Mouse (Mus musculus): ENCODE measurements around the gene Mcat. TPM values are rescaled to one million over a fixed set of nuclear protein-coding genes. Genes with fewer than 3 reads are reported as not detected.

The Mcat gene
- polyA plus RNA-seq, 1 experiment = 11.0 TPM

DNA sequence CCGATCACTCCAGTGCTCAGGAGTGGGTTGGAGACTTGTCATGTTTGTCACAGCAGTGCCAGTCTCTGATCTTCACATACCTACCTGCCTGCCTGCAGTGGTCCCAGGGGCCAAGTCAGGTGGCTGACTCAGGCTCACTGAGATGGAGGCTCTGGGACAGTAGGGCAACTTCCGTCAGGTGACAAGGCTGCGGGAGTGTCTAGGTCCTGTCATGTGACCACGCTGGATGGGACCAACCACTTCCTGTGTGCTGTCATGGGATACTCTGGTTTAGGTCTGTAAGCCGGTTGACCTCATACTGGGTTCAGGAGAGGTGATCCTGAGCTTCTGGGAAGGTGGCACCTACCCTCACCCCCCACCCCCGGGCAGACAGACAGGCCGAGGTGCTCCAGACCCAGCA lies 17.6 kb downstream of the Mcat start:
- WGBS = 80% methylated on average over 7 of the region's 7 CpGs
- H3K4me1 ChIP-seq (ENCODE audit: control insufficient read depth, insufficient read depth, low read length) = no peaks in the 10 kb centered on the region
- no peak overlapping the region for H3K27ac ChIP-seq (ENCODE audit: control insufficient read depth, insufficient read depth, low read depth, low read length, poor library complexity)
- TF ChIP-seq POLR2A (IDR thresholded peaks at IDR 0.05; ENCODE audit: borderline replicate concordance, control insufficient read depth, low read depth, low read length) (no peak), CTCF (IDR thresholded peaks at IDR 0.05; ENCODE audit: control insufficient read depth, insufficient read depth, low read length) (no peak)
- no peak overlapping the region for H3K4me3 ChIP-seq (replicated peaks; ENCODE audit: control insufficient read depth, low read depth, low read length)

GRCm38 (mm10) chr15:83541647-83542287 lies 21.8 kb downstream of the Mcat start:
- TF ChIP-seq POLR2A (IDR thresholded peaks at IDR 0.05; ENCODE audit: borderline replicate concordance, control insufficient read depth, low read depth, low read length) (no peak), CTCF (IDR thresholded peaks at IDR 0.05; ENCODE audit: control insufficient read depth, insufficient read depth, low read length) (no peak)
- Histone ChIP-seq H3K27ac (ENCODE audit: control insufficient read depth, insufficient read depth, low read depth, low read length, poor library complexity) (no peak overlapping the region), H3K4me1 (ENCODE audit: control insufficient read depth, insufficient read depth, low read length) (no peaks in the 10 kb centered on the region), H3K4me3 (replicated peaks; ENCODE audit: control insufficient read depth, low read depth, low read length) (no peak overlapping the region)
- 72% methylated on average over 9 of the region's 9 CpGs for WGBS

GRCm38 (mm10) chr15:83539905-83540304 lies 23.7 kb downstream of the Mcat start:
- H3K27ac ChIP-seq (ENCODE audit: control insufficient read depth, insufficient read depth, low read depth, low read length, poor library complexity) = no peak overlapping the region
- no peak for TF ChIP-seq CTCF (IDR thresholded peaks at IDR 0.05; ENCODE audit: control insufficient read depth, insufficient read depth, low read length)
- H3K4me3 ChIP-seq (replicated peaks; ENCODE audit: control insufficient read depth, low read depth, low read length) = no peak overlapping the region
- 12% methylated on average over 4 of the region's 4 CpGs for WGBS
- 0 out of 2 replicates have a peak, but pooled peaks cover under 1% of the 10 kb centered on the region for H3K4me1 ChIP-seq (ENCODE audit: control insufficient read depth, insufficient read depth, low read length)

GRCm38 (mm10) chr15:83538855-83539254 lies 24.7 kb downstream of the Mcat start:
- Histone ChIP-seq H3K27ac (ENCODE audit: control insufficient read depth, insufficient read depth, low read depth, low read length, poor library complexity) (no peak overlapping the region), H3K4me1 (ENCODE audit: control insufficient read depth, insufficient read depth, low read length) (0 out of 2 replicates have a peak, but pooled peaks cover 1% of the 10 kb centered on the region), H3K4me3 (replicated peaks; ENCODE audit: control insufficient read depth, low read depth, low read length) (no peak overlapping the region)
- 85% methylated on average over 2 of the region's 2 CpGs for WGBS
- TF ChIP-seq CTCF (IDR thresholded peaks at IDR 0.05; ENCODE audit: control insufficient read depth, insufficient read depth, low read length) = no peak
- no peak for TF ChIP-seq POLR2A (IDR thresholded peaks at IDR 0.05; ENCODE audit: borderline replicate concordance, control insufficient read depth, low read depth, low read length)

DNA sequence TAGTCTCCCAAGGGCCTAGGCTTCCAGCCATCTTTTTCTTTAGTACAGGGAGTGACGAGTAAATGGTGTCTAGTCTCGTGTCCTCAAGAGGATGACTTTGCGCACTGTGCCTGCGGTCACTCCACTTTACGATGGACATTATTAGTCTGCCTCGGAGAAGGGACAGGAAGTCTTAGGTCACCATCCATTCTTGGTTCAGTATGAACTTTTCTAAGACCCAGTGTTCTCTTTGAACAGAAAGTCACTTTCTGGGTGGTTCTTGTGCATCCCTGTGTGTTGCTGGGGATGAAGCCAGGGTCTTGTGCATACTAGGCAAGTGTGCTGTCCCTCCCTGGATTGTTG lies 27.7 kb downstream of the Mcat start:
- 0 out of 2 replicates have a peak, but pooled peaks cover 1% of the 10 kb centered on the region for H3K4me1 ChIP-seq (ENCODE audit: control insufficient read depth, insufficient read depth, low read length)
- no peak overlapping the region for H3K27ac ChIP-seq (ENCODE audit: control insufficient read depth, insufficient read depth, low read depth, low read length, poor library complexity)
- no peak for TF ChIP-seq POLR2A (IDR thresholded peaks at IDR 0.05; ENCODE audit: borderline replicate concordance, control insufficient read depth, low read depth, low read length)
- no peak for TF ChIP-seq CTCF (IDR thresholded peaks at IDR 0.05; ENCODE audit: control insufficient read depth, insufficient read depth, low read length)
- H3K4me3 ChIP-seq (replicated peaks; ENCODE audit: control insufficient read depth, low read depth, low read length) = no peak overlapping the region
- 75% methylated on average over 6 of the region's 6 CpGs for WGBS

- WGBS = 64% methylated on average over 17 of the region's 17 CpGs
- TF ChIP-seq CTCF (IDR thresholded peaks at IDR 0.05; ENCODE audit: control insufficient read depth, insufficient read depth, low read length) = no peak
- TF ChIP-seq POLR2A (IDR thresholded peaks at IDR 0.05; ENCODE audit: borderline replicate concordance, control insufficient read depth, low read depth, low read length) = no peak
- Histone ChIP-seq H3K27ac (ENCODE audit: control insufficient read depth, insufficient read depth, low read depth, low read length, poor library complexity) (no peak overlapping the region), H3K4me3 (replicated peaks; ENCODE audit: control insufficient read depth, low read depth, low read length) (no peak overlapping the region), H3K4me1 (ENCODE audit: control insufficient read depth, insufficient read depth, low read length) (0 out of 2 replicates have a peak, but pooled peaks cover 1% of the 10 kb centered on the region)
These were observed 28.4 kb downstream of the Mcat start for GRCm38 (mm10) chr15:83534960-83535889.

DNA sequence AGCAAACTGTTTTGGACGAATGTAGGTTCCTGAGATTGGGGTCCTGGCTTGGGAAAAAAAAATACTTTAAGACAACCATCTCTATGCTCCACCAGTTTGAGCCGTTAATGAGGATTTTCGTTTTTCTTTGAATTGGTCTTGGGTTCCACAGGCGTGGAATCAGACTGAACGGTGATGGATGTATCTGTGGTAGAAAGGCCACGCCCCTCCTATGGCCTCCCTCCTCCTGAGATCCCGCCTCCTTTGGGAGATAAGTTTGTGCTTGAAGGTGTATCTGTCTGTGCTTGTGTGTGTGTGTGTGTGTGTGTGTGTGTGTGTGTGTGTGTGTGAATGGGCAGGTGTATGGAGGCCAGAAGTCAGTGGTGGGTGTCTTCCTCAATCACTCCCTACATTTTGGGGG lies 31.0 kb downstream of the Mcat start:
- WGBS = 65% methylated on average over 7 of the region's 7 CpGs
- TF ChIP-seq POLR2A (IDR thresholded peaks at IDR 0.05; ENCODE audit: borderline replicate concordance, control insufficient read depth, low read depth, low read length) (no peak), CTCF (IDR thresholded peaks at IDR 0.05; ENCODE audit: control insufficient read depth, insufficient read depth, low read length) (no peak)
- Histone ChIP-seq H3K4me3 (replicated peaks; ENCODE audit: control insufficient read depth, low read depth, low read length) (no peak overlapping the region), H3K27ac (ENCODE audit: control insufficient read depth, insufficient read depth, low read depth, low read length, poor library complexity) (no peak overlapping the region), H3K4me1 (ENCODE audit: control insufficient read depth, insufficient read depth, low read length) (0 out of 2 replicates have a peak, but pooled peaks cover 1% of the 10 kb centered on the region)

GRCm38 (mm10) chr15:83531961-83532469 lies 31.6 kb downstream of the Mcat start:
- H3K4me1 ChIP-seq (ENCODE audit: control insufficient read depth, insufficient read depth, low read length) = peaks cover 1% of the 10 kb centered on the region; the same call in 1 of the 2 replicates
- no peak for TF ChIP-seq POLR2A (IDR thresholded peaks at IDR 0.05; ENCODE audit: borderline replicate concordance, control insufficient read depth, low read depth, low read length)
- peak; percentile 48 for TF ChIP-seq CTCF (IDR thresholded peaks at IDR 0.05; ENCODE audit: control insufficient read depth, insufficient read depth, low read length)
- H3K27ac ChIP-seq (ENCODE audit: control insufficient read depth, insufficient read depth, low read depth, low read length, poor library complexity) = no peak overlapping the region
- H3K4me3 ChIP-seq (replicated peaks; ENCODE audit: control insufficient read depth, low read depth, low read length) = no peak overlapping the region
- WGBS = 80% methylated on average over 5 of the region's 5 CpGs

All from bone marrow, adult 2 months (tissue).